Mouse (Mus musculus) ovary, postnatal 14 days (tissue): ENCODE data around the gene Fam221b.
A peak's percentile ranks its signal among the peaks of the same experiment; 100 is the strongest.

Source experiments
- DNase-seq: peaks from one replicate; pipeline ENCODE4 v3.0.0; 2022; ENCODE audit warnings: low spot score

The Fam221b gene

DNA sequence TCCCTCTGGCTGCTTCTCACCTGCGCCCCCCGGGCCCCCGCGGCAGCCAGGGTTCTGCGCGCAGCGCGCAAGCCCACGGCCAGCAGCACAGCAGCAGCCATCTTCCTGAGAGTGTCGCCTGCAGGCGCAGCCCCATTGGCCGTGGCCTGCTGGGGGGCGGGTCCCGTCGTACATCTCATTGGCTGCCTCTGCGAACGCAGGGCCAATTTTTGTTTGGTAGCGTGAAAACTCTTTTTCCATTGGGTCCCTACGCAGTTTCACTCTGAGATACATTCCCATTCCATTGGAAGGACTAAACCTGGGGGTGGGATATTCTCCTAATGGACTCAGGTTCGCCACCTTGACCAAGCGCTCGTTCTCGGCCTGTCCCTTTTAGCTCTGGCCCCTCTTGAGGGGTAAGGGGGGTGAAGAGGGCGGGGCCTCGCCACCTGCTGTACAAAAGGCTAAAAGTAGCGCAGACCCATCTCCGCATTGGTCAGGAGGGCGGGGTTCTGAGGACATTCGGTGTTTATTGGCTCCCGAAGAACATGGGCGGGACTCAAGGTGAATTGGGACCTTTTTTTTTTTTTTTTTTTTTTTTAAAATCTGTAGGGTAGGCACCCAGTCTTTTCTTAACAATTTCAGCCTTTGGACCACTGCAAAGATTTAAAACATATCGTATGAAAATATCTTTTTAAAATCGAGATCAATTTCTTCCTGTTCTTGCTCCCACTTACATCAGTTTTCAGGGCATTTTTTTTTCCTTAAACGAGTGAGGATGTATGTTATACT is 12.4 kb downstream of the Fam221b start, which contains the start of gene Hint2:
Hint2 (minus strand) TSS at position 128 of the 771 bp plus-strand sequence.
- DNase-seq = peak; percentile 86

DNA sequence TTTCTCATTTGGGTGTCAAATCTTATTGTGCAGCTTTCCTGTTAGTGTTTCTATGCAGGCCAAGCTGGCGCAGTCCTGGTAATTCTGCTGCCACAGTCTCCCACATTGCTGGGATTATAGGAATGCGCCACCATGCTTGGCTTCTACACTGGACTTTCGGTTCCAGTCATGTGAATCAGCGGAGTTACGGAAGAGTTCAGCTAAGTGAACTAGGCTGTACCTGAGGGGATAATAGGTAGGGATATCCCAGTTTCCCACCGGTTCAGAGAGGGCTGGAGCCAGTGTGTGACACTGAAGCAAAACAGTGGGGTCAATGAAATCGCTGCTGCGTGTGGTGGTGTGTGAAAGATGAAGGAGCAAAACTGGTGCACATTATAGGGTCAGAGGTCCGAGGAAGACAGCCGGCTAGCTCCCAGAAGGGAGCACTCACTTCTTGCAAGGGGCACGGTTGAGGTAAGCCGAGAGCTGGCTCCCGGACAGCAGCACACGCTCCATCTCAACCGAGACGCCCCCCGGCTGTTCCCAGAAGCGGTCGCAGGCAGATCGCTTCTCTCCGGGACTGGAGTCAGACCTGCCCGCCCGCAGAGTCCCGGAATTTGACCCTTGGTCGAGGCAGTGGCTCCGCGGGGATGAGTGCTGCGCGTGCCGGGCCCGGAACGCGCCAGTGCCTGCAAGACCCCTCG is 13.1 kb downstream of the Fam221b start:
- DNase-seq = no peak

DNA sequence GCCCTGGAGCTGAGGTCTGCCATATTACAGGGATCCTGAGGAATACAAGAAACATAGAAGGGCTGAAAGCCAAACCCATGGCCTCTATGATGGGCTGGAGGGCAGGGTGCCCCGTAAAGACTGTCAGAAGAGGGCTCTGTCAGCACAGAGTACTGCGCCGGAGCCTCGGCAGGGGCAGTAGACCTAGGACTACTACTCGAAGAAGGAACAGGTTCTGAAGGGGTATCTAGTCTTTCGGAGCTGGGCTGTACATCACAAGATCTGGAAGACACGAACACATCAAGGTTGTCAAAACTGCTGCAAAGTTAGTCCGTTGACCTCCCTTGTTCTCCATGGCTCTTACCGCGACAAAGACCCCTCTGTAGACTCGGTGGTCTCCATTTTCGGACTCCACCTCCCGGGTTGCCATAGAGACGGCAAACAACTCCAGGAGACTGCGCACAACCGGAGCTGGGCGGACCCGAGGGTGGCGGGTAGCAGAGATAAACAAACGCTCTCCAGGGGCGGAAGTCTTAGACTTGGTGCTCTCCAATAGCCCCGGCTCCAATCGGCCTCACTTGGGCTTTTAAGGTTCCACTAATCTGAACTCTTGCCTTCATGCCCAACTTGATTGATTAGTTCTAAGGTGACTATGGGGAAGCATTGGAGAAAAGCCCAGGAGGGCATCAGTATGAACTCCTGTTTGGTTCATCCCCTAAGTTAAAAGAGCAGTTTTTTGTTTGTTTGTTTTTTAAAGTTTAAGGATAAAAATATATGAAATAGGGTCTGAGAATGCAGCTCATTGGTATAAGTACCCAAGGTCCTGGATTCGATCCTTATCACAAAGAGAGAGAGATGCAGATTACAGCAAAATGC is 15.6 kb downstream of the Fam221b start, which contains the start of gene Spag8:
Spag8 (minus strand) TSS at position 434 of the 855 bp plus-strand sequence.
- DNase-seq = no peak

DNA sequence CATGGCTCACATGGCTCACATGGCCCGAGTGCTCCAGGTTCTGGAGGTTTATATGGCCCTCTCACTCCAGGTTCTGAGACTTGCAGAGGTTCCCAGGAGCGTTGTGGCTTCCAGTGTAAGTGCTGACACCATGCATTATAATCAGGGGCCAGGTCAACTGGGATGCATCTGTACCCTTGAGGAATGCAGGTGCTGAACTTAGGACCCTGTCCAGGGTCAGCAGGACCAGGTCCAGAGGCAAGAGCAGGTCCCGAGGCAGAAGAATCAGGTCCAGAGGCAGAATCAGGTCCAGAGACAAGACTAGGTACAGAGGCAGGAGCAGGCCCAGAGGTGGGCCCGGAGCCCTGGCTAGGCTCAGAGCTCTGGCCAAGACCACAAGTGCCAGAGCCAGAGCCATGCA is 16.2 kb downstream of the Fam221b start:
- DNase-seq = no peak

DNA sequence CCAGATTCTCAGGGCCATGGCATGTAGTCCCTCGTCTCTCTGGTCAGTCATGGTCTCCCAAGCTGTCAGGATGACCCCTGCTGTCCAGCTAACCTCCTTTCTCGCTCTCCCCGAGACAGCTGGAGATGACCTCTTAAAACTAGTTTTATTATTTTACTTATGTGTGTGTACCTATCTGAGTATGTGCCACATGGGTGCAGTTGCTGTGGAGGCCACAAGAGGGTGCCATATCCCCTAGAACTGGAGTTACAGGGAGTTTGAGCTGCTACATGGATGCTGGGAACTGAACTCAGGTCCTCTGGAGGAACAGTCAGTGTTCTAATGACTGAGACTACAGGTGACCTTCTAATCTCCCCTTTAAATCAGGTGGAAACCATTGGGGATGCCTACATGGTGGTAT is 19.2 kb downstream of the Fam221b start:
- no peak for DNase-seq

DNA sequence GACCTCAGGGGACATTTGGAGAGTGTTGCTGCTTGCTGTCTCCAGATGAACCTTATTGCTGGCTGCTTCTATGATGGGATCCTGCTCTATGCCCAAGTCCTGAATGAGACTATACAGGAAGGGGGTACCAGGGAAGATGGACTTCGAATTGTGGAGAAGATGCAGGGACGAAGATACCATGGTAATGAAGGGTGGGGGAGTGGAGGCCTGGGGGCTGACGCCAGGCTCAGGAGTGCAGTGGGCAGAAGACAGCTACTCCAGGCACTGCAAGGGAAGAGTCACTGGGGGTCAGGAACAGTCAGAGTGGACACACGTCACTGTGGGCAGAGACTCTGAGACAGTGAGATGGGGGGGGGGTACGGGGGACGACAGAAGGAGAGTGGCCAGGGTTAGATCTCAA is 28.5 kb downstream of the Fam221b start:
- DNase-seq = no peak

DNA sequence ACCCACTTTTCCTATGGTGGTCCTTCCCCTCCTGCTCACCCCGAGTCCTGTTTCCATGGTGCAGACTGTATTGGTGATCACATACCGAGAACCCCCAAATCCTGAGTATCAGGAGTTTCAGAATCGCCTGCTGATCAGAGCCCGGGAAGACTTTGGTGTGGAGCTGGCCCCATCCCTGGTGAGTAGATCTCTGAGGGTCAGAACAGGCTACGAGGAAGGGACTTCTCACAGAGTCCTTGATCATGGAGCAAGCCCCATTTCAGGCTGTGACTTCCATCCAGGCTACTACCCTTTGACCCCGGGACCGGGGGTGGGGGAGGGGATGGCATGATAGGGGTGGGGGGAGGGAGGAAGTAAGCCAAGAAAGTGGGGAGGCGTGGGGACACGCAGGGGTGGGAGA is 28.9 kb downstream of the Fam221b start:
- DNase-seq = no peak

DNA sequence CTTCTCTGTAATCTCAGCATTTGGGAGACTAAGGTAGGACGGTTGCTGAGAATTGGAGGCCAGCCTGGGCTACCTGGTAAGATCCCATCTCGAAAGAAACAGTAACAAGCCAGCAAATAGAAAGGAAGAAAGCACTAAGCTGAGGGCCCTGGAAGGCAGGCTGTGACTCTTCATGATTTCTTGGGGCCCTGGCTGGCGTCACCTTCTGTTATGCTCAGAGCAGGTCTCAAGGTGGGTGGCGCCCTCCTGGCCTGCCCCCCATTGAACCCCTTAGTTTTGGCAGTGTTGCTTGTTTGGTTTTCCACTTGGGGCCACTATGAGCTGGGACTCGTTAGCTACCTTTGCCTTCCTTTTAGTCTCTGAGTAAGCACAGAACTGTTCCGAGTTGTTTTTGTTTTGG is 32.2 kb downstream of the Fam221b start:
- no peak for DNase-seq

DNA sequence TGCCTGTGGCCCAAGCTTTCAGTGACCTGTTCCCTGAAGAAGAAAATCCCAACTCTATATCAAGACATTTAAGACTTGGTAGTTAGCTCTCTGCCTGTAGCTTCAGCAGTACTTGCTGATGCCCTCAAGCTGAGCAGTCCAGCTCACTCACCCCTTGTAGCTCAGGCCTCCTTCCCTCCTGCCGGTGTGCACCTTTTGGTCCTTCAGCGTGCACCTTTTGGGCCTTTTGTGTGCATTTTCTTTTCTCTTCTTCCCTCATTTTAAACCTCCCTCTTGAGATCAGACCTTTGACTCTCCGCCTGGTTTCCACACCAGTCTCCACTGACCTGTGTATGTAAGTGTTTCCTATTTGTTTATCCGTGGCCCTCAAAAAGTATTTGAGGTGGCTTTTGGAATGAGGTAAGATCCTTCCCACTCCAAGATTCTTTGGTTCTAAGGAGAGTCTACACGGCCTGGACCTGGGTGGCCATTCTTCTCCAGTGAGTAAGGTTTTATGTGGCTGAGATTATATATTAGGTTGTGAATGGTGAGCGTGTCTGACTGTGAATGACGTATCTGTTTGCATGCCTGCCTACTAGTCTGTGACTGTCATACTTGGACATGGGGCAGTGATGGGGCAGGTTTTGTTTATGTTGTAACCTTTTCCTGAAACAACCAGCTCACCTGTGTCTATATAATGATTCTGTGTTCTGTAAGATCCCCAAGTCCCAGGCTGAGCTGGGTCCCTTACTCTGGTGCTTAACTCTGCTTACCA is 34.1 kb downstream of the Fam221b start:
- no peak for DNase-seq

DNA sequence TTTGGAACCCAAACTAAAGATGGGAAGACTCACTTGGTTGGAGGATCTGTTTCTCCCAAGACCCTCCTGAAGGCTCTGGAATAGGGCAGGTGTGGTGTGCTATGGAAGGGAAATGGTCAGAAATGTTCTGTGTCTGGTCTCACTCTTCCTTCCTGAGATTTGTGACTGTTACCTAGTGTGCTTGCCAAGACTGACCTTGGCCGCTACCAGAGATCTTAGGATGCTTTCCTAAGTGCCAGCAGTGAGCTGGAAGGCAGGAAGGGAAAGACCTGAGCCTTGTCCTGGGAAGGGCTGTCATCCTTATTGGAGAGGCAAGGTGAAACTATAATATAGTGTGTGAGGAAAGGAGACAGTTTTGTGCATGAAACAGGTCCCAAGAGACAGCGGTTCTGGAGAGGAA is 35.2 kb downstream of the Fam221b start:
- no peak for DNase-seq

DNA sequence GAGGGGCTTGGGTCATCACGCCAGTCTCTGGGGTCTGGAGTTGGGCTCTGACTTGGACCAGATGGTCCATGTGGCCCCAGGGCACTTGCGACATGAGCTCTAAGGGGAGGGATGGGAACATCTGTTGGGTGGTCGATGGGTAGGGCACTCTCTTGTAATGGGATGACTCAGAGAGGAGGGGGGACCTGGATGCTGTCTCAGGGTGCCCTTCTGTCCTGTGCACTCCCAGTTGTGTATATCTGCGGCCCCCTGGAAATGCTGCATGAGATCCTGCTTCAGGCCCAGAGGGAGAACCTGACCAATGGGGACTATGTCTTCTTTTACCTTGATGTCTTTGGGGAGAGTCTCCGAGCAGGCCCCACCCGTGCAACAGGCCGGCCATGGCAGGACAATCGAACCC is 35.6 kb downstream of the Fam221b start:
- no peak for DNase-seq

DNA sequence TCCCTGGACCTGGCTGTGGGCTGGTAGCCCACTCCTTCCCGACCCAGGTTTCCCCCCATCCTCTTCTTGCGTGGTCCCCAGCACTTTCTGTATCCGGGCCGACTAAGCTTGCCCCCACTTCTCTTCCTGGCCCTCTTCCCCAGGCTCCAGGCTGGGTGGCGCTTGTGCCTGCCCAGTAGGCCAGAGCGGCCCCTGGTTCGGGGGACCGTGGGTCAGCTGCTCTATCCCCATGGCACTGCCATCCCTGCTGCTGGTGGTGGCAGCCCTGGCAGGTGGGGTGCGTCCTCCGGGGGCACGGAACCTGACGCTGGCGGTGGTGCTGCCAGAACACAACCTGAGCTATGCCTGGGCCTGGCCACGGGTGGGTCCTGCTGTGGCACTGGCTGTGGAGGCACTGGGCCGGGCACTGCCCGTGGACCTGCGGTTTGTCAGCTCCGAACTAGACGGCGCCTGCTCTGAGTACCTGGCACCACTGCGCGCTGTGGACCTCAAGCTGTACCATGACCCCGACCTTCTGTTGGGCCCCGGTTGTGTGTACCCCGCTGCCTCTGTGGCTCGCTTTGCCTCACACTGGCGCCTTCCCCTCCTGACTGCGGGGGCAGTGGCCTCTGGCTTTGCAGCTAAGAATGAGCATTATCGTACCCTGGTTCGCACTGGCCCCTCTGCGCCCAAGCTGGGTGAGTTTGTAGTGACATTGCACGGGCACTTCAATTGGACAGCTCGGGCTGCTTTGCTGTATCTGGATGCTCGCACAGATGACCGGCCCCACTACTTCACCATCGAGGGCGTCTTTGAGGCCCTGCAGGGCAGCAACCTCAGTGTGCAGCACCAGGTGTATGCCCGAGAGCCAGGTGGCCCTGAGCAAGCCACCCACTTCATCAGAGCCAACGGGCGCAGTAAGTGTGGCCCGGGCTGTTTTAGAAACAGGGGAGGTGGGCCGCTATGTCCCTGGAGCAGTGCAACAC is 36.7 kb downstream of the Fam221b start:
- no peak for DNase-seq

DNA sequence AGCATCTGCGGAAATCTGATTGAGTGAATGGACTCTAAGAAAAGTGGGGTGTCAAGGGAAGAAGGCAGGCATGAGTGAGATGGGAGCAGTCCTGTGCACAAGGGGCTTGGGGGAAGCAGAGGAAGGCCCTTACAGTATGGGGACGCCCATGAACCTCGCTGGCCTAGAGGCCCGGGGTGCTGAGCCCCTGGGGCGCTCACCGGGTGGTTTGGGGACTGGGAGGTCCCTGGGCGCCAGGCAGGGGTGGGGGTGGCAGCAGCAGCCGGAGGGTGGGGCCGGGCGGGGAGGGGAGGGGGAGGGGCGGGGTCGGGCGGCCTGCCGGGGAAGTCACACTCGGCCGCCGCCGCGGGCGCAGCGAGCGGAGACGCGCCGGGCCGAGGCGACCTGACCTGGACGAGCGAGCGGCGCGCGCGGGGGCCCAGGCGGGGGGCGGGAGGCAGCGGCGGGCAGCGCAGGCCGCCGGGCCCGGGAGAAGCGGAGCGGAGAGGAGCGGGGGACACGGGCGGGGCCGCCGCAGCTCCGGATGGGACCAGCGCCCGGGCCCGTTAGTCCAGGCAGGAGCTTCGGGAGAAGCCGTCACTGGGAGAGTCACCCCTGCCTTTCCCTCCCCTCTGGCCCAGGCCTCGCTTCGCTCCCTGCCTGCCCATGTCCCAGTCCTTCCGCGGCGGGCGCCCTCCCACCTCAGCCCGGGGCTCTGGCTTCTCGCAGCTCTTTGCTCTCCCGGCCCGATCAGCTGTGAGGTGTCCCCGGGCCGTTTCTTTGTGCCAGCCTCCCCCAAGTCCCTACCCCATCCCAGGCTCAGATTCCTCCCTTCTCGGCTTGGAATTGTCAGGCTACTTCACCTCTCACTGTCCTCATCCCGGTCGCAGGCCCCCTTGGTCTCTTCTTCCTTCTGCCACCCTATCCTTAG is 37.6 kb downstream of the Fam221b start, which contains the start of gene Npr2:
Npr2 (plus strand) TSS at position 890 of the 910 bp plus-strand sequence.
- peak; percentile 33 for DNase-seq

DNA sequence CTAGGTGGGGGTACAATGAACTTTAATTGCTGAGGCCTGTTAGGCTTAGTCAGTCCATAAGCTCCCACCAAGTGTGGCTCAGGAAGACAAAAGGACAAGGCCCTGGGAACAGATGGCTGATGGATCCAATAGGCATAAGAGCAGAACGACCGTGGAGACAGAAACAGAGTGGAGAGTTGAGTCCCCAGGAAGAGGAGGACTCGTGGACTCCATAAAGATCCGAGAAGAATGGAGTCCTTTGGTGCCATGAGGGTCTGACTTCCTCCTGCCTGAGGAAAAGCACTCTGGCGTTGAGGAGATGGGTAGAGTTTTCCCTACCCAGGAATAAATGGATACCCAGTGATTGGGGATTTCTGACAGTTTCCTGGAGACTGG is 38.3 kb downstream of the Fam221b start:
- DNase-seq = no peak

DNA sequence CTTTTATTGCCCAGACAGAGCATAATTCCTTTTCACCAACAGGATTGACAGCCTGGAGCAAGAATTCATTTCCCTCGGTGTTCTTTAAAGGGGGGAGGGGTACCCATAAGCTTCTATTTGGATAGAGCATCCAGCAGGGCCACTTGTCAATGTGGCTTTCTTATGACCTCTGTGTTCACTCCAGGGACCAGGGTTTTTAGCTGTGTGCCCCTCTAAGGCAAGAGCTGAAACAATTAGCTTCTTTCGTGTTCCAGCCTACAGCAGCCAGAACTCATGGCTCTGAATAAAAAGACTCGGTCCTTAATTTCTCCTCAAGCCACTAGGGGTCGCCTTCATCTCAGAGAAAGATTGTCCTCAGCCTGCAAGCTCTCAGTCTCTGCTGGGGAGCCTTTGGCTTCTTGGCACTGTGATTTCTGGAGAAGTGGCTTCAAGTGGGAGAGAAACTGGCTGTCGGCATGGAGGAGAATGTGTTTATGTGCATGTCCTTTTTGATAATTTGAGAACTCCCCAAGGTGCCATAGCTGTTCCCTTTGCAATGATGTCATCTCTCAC is 38.8 kb downstream of the Fam221b start:
- peak; percentile 74 for DNase-seq

DNA sequence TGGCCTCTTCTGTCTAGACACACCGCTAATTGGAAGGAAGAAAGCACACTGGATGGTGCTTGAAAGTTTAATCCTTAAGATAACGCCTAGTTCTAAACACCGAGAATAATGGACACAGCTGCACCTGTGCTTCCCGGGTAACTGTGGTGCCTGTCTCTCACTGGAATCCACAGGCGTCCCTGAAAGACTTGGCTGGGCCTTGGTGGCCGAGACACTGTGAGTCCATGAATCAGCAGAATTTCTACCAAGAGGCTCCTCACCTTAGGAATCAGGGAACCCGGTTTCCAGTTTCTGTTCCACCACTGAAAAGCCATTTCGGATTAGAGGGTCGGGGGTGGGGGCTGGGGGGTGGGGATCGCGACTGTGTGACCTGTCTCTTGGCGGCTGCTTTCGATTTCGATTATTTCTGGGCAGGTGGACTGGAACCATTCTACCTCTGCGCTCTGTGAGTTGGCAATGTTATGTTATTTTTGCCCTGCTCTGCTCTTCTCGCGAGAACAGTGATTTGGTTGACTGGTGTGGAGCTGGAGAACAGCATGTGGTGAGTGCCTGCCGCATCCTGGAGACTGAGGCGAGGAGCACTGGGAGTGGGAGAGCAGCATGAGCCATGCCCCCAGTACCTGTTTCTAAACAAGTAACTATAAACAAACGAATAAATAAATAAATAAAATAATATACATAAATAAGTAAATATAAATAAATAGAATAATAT is 39.7 kb downstream of the Fam221b start:
- DNase-seq = no peak

DNA sequence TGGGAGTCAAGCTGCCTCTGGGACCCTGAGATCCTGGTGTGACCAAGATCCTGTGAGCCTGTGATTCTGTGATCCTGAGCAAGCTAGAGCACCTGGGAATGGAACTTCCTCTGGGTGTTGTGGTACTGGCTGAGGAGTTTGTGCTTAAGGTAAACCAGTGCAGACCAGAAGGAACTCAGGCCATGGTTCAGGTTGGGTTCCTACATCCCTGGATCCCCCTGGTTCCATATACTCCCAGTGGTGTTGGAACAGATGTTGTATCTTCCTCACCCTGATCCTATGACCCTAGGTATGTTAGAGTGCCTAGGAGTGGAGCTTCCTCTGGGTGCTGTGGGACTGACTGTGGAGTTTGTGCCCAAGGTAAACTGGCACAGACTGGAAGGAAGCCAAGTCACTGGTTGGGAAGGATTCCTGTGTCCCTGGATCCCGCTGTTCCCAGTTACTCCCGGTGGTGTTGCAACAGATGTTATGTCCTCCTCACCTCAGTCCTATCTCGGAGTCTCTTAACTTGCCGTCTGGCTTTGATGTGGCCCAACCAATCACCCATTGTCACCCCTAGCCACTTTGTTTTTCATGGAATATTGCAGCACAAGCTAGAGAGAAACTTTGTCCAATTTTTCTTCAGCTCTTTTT is 48.7 kb downstream of the Fam221b start:
- DNase-seq = no peak
